Mouse (Mus musculus) ES-Bruce4 (cell line): Measurements from ENCODE around the gene Glycam1.

Experiments
- CTCF ChIP-seq: IDR thresholded peaks from one replicate; pipeline ENCODE4 v1.8.1; 2011; ENCODE audit warnings: low read depth, low read length
- EP300 ChIP-seq: IDR thresholded peaks from 2 replicates; pipeline ENCODE4 v1.6.1; 2011; ENCODE audit warnings: low read depth, low read length; ENCODE audit not compliant: insufficient read depth
- POLR2A ChIP-seq: IDR thresholded peaks from one replicate; pipeline ENCODE4 v1.8.1; 2011; ENCODE audit warnings: low read length; ENCODE audit not compliant: insufficient read depth

- TF ChIP-seq EP300 (no peak), CTCF (no peak), POLR2A (peak; percentile 52)
These were observed 50.8 kb downstream of the Glycam1 start for GRCm38 (mm10) chr15:103514119-103514518.
